Mouse (Mus musculus): ENCODE data around the gene Gm9945. TPM values are rescaled to one million over a fixed set of nuclear protein-coding genes. Genes with fewer than 3 reads are reported as not detected.

Gene Gm9945
- not detected in 2 replicates for total RNA-seq (2014; rRNA removed; ENCODE audit: low replicate concordance)
- not detected in 2 replicates for polyA plus RNA-seq (2015; fragmentation: Nextera tagmentation; extraction: Ambion mirVana)

DNA sequence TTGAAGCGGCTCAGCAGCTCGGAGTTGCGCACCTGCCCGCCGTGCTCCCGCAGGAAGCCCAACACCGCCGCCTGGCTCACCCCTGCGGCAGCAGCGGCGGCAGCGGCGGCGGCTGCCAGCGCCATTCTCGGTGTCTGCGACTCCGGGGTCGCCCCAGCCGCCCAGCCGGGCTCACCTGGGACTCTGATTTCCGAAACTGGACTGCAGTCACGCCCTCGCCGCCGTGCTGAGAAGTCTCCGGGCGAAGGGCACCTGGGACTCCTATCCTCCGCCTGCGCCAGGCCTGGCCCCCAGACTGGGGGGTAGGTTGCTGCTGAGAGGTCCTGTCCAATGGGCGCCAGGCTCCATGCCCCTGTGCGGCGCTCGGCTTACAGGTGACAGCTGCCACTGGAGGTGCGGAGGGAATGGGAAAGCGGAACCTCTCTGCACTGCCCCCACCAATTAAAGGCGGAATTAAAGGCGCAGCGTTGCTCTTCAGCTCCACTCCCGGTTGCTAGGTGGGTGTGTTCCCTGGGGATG is at the start of gene Gm9945, which contains the start of gene Sowaha:
TSS of gene Gm9945 (plus strand) at position 384 of the 519 bp plus-strand sequence.
TSS of gene Sowaha (minus strand) at position 492 of the 519 bp plus-strand sequence.
- DNase-seq (ENCODE audit: low spot score) (no peak), ATAC-seq (ENCODE audit: insufficient read depth, low read depth) (no peak)
- no peak for TF ChIP-seq EP300 (IDR thresholded peaks at IDR 0.05; ENCODE audit: low read depth)
- no peak for TF ChIP-seq CTCF (IDR thresholded peaks at IDR 0.05; ENCODE audit: low read depth)
- H3K4me1 ChIP-seq (ENCODE audit: control insufficient read depth, insufficient read depth), result 0 out of 2 replicates have a peak, but pooled peaks cover 10% of the 10 kb centered on the region
- H3K36me3 ChIP-seq (replicated peaks; ENCODE audit: control insufficient read depth, insufficient read depth, low read length), result no peaks in the 10 kb centered on the region
- peaks cover 46% of the 10 kb centered on the region for H3K27me3 ChIP-seq (ENCODE audit: control insufficient read depth, insufficient read depth, low read length)
- no peaks in the 10 kb centered on the region for H3K9me3 ChIP-seq (replicated peaks; ENCODE audit: control insufficient read depth, low read length)
- H3K4me3 ChIP-seq (ENCODE audit: low read depth, low read length), result peak within 1 kb of the TSS; percentile 58
- peak within 1 kb of the TSS; percentile 38 for H3K9ac ChIP-seq (replicated peaks; ENCODE audit: low read depth, low read length)
- peak within 1 kb of the TSS; percentile 89 for H3K4me2 ChIP-seq (ENCODE audit: low read depth, low read length)
- WGBS, result 5% methylated on average over 38 of the region's 40 CpGs
- H3K27ac ChIP-seq (ENCODE audit: low read depth), result no peak within 1 kb of the TSS

DNA sequence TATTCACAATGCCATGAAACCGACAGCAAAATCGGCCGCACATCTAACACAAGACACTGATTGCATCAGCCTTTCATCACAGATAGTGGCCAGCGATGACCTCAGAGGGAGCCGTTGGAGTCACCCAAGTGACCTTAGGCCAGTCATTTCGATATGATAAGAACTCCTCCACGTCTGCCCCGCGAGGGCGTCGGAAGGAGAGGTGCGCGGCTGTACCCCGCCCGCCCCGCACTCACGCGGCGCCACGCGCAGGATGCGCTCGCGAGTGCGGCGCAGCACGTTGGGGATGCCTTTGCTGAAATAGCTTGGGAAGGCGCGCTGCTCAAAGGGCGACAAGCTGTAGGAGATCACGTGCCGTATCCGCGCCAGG is 49.7 kb upstream of the Gm9945 start:
- WGBS, result under 1% methylated on average over 34 of the region's 34 CpGs
- peak; percentile 19 for DNase-seq (ENCODE audit: low spot score)

DNA sequence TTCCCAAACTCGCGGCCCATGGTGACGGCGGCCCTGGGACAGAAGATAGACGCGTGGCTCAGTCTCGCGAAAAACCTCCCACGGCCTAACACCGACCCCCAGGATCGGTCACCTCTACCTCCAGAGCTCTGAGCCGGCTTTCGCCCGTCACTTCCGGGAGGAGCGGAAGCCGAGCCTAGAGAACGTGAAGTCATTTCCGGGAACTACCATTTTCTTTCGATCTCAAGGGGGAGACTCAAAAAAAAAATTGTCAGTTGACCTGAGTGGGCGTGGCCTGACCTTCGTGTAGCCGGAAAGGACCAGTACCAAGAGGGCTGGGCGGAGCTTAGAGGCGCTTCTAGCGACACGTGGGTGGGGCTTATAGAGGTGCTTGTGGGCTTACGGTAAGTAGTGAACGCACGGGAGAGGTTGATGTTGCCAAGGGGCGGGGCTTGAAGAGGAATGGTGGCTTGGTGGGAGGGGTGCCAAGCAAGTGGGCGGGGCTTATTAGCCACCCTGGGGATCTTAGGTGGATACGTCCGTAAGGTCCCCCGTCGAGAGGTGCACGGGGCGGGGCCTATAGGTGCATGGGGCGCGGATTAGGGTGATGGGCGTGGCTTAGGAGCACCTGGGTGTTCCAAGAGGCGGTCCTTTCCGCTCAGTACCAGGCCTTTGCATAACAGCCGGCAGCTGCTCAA is 49.2 kb upstream of the Gm9945 start, which contains the start of the genes Uqcrq and Gdf9:
TSS of gene Uqcrq (minus strand) at position 162 of the 677 bp plus-strand sequence.
TSS of gene Gdf9 (plus strand) at position 354 of the 677 bp plus-strand sequence.
- H3K27me3 ChIP-seq (ENCODE audit: control insufficient read depth, insufficient read depth, low read length), result no peaks in the 10 kb centered on the region
- peaks cover 7% of the 10 kb centered on the region for H3K36me3 ChIP-seq (replicated peaks; ENCODE audit: control insufficient read depth, insufficient read depth, low read length)
- peak within 1 kb of the TSS; percentile 84 for H3K4me2 ChIP-seq (ENCODE audit: low read depth, low read length)
- H3K4me1 ChIP-seq (ENCODE audit: control insufficient read depth, insufficient read depth), result no peaks in the 10 kb centered on the region
- H3K9me3 ChIP-seq (replicated peaks; ENCODE audit: control insufficient read depth, low read length), result no peaks in the 10 kb centered on the region
- peak within 1 kb of the TSS; percentile 88 for H3K9ac ChIP-seq (replicated peaks; ENCODE audit: low read depth, low read length)
- TF ChIP-seq CTCF (IDR thresholded peaks at IDR 0.05; ENCODE audit: low read depth) (no peak), EP300 (IDR thresholded peaks at IDR 0.05; ENCODE audit: low read depth) (peak; percentile 82)
- peak within 1 kb of the TSS; percentile 93 for H3K27ac ChIP-seq (ENCODE audit: low read depth)
- ATAC-seq (ENCODE audit: insufficient read depth, low read depth), result peak; percentile 95
- under 1% methylated on average over 43 of the region's 44 CpGs for WGBS
- DNase-seq (ENCODE audit: low spot score), result peak; percentile 100
- peak within 1 kb of the TSS; percentile 79 for H3K4me3 ChIP-seq (ENCODE audit: low read depth, low read length)

More for the DNA sequence above, 49.7 kb upstream of the Gm9945 start:
- no peak for TF ChIP-seq CTCF (IDR thresholded peaks at IDR 0.05; ENCODE audit: low read depth)
- TF ChIP-seq EP300 (IDR thresholded peaks at IDR 0.05; ENCODE audit: low read depth), result no peak
- H3K9me3 ChIP-seq (replicated peaks; ENCODE audit: control insufficient read depth, low read length), result no peaks in the 10 kb centered on the region
- peak overlapping the region; percentile 79 for H3K4me3 ChIP-seq (ENCODE audit: low read depth, low read length)
- peaks cover 7% of the 10 kb centered on the region for H3K36me3 ChIP-seq (replicated peaks; ENCODE audit: control insufficient read depth, insufficient read depth, low read length)
- ATAC-seq (ENCODE audit: insufficient read depth, low read depth), result peak; percentile 16
- H3K9ac ChIP-seq (replicated peaks; ENCODE audit: low read depth, low read length), result peak overlapping the region; percentile 88
- peak overlapping the region; percentile 84 for H3K4me2 ChIP-seq (ENCODE audit: low read depth, low read length)
- H3K4me1 ChIP-seq (ENCODE audit: control insufficient read depth, insufficient read depth), result no peaks in the 10 kb centered on the region
- peak overlapping the region; percentile 93 for H3K27ac ChIP-seq (ENCODE audit: low read depth)
- no peaks in the 10 kb centered on the region for H3K27me3 ChIP-seq (ENCODE audit: control insufficient read depth, insufficient read depth, low read length)

DNA sequence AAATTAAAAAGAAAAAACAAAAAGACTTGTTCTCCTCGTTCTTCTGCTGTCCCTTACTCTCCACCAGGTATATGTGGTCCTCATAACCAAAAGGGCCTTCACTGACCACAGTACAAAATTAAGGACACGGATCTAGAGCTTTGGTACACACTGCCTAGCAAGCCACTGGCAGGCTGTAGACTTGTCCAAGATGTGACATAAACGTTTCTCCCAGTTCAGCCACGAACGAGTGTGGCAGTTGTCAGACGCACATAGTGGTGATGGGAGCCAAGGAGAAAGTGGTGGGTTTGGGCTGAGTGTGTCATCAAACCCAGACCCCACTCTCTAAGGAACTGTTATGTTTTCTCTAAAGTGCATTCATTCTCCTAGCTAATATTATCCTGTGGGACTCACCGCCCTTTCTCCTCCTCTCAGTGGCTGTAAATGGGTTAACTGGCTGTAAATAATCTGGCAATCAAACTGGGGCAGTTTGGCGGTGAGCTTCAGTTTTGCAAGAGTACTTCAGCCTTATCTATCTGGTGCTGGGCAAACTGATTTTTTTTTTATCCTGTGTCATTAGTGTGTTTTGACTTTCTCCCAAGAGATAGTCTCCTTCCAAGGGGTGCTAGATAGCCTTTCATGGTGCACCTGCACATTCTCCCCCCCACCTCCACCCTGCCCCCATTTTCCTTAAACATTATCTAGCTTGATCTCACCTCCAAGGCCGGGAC is 48.5 kb upstream of the Gm9945 start:
- Histone ChIP-seq H3K27ac (ENCODE audit: low read depth) (peak overlapping the region; percentile 93), H3K9ac (replicated peaks; ENCODE audit: low read depth, low read length) (peak overlapping the region; percentile 88; the same call in 1 of the 2 replicates), H3K36me3 (replicated peaks; ENCODE audit: control insufficient read depth, insufficient read depth, low read length) (peaks cover 7% of the 10 kb centered on the region), H3K9me3 (replicated peaks; ENCODE audit: control insufficient read depth, low read length) (no peaks in the 10 kb centered on the region), H3K4me2 (ENCODE audit: low read depth, low read length) (peak overlapping the region; percentile 84), H3K4me1 (ENCODE audit: control insufficient read depth, insufficient read depth) (no peaks in the 10 kb centered on the region), H3K4me3 (ENCODE audit: low read depth, low read length) (peak overlapping the region; percentile 79), H3K27me3 (ENCODE audit: control insufficient read depth, insufficient read depth, low read length) (no peaks in the 10 kb centered on the region)
- ATAC-seq (ENCODE audit: insufficient read depth, low read depth), result peak; percentile 1; the same call in 1 of the 2 replicates
- TF ChIP-seq EP300 (IDR thresholded peaks at IDR 0.05; ENCODE audit: low read depth), result no peak
- TF ChIP-seq CTCF (IDR thresholded peaks at IDR 0.05; ENCODE audit: low read depth), result no peak
- no peak for DNase-seq (ENCODE audit: low spot score)
- 12% methylated on average over 9 of the region's 9 CpGs for WGBS

DNA sequence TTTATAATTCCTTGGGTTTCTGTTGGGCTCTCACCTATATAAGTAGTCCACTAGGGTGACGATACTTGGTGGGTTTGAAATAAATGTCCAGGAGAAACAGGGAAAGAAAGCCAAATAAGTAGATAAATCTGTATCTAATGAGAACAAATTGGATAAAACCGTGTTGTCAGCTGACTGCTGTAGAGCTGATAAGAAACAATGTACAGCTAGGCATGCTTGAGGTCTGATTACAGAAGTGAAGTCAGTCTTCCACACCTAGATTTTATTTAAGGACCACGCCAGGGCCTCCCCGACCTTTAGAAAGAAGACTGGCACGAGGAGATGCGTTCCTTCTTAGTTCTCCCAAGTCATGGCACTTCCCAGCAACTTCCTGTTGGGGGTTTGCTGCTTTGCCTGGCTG is 46.9 kb upstream of the Gm9945 start:
- Histone ChIP-seq H3K36me3 (replicated peaks; ENCODE audit: control insufficient read depth, insufficient read depth, low read length) (peaks cover 7% of the 10 kb centered on the region), H3K4me3 (ENCODE audit: low read depth, low read length) (no peak overlapping the region), H3K9me3 (replicated peaks; ENCODE audit: control insufficient read depth, low read length) (no peaks in the 10 kb centered on the region), H3K9ac (replicated peaks; ENCODE audit: low read depth, low read length) (no peak overlapping the region), H3K27ac (ENCODE audit: low read depth) (no peak overlapping the region), H3K4me2 (ENCODE audit: low read depth, low read length) (no peak overlapping the region), H3K27me3 (ENCODE audit: control insufficient read depth, insufficient read depth, low read length) (no peaks in the 10 kb centered on the region), H3K4me1 (ENCODE audit: control insufficient read depth, insufficient read depth) (no peaks in the 10 kb centered on the region)
- no peak for ATAC-seq (ENCODE audit: insufficient read depth, low read depth)
- TF ChIP-seq CTCF (IDR thresholded peaks at IDR 0.05; ENCODE audit: low read depth), result no peak
- no peak for TF ChIP-seq EP300 (IDR thresholded peaks at IDR 0.05; ENCODE audit: low read depth)
- WGBS, result 32% methylated on average over 6 of the region's 6 CpGs
- no peak for DNase-seq (ENCODE audit: low spot score)

Data from heart, postnatal 0 days (tissue).